Mouse (Mus musculus) urinary bladder, postnatal 10 days (tissue): ENCODE measurements around the gene Ric8b.

Experiments
- DNase-seq: peaks from one replicate; pipeline ENCODE4 v3.0.0; 2022; ENCODE audit warnings: low spot score

Ric8b gene

GRCm38 (mm10) chr10:84909021-84909801, 8.2 kb upstream of the Ric8b start:
- no peak for DNase-seq

DNA sequence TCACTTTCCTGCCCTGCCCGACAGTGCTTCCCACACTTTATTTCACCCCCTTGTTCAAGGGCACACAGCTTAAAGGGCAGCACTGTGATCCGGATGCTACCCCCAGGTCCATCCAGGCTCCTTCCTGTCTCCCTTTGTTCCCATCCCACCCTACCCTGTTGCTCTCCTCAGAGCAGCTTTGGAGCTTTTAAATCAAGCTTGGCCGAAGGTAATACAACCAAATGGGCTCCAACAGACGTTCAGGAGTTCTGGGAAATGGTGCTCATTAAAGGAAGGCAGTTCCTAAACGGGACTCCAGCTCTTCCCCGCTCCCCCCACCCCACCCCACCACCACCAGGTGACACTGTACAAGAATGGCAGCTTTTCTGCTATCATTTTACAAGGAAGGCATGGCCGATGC, 7.2 kb upstream of the Ric8b start:
- DNase-seq, result no peak

- no peak for DNase-seq
Observed at GRCm38 (mm10) chr10:84910758-84911384, 6.5 kb upstream of the Ric8b start.

DNA sequence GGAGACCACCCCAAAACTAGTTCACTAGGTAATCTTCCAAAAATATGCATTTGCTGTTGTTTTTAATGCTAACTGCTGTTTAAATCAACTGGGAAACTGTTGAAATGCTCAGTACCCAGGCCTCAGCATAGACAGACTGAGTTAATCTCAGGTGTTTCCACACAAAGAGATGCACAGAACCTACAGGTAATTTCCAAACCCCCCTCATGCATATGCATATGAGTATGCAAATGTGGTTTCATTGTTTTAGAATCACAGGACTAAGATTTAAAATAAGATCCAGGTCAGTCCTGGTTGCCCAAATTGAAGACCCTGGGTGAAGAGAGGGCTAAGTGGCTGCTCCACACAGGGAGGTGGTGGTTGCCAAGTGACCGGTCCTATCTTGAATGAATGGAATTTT, 4.3 kb upstream of the Ric8b start:
- DNase-seq, result no peak

DNA sequence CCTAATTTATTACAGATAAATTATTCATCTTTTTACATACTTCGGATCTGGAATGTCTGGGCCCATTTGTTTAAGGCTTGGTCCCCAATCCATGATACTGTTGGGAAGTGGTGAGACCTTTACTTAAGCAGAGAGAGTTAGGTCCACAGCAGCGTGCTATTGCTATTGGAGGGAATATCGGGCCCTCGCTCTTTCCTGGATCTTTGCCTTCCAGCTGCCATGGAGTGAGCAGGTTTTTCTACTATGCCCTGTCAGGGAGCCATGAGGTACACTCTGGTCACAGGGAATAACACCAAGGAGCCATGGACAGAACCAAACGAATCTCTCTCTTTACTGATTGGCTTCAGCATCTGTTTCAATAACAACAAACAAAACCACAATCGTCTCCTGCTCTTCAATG, 1.9 kb upstream of the Ric8b start:
- no peak for DNase-seq

DNA sequence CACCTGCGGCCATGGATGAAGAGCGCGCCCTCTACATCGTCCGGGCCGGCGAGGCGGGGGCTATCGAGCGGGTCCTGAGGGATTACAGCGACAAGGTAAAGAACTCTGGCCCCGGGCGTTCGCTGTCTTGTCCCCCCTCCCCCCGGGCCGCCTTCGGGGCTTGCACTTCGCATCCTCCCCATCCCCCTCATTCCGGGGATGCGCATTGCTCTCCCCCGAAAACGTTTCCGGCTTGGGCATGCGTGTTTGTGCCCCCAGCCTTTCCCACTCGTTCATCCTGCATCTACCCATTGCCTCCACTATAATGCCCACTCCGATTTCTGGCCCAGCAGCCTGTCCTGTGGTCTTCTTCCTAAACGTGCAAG, 297 bp downstream of the Ric8b start:
- no peak for DNase-seq

DNA sequence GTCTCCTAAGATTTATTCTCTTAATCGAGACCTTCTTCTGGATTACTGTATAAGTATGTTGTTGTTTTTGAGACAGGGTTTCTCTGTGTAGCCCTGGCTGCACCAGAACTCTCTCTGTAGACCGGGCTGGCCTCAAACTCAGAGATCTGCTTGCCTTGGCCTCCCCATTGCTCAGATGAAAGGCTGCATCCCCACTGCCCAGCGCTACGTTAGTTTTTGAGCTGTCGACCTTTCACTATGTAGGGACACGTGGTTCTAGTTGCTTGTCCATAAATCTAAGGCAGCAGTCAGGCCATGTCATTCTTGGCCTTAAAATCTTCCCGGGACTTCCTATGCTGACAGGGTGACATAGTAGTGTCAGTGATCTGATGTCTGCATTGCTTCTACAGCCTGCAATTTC, 8.9 kb downstream of the Ric8b start:
- no peak for DNase-seq

GRCm38 (mm10) chr10:84926885-84927284, 9.5 kb downstream of the Ric8b start:
- no peak for DNase-seq

DNA sequence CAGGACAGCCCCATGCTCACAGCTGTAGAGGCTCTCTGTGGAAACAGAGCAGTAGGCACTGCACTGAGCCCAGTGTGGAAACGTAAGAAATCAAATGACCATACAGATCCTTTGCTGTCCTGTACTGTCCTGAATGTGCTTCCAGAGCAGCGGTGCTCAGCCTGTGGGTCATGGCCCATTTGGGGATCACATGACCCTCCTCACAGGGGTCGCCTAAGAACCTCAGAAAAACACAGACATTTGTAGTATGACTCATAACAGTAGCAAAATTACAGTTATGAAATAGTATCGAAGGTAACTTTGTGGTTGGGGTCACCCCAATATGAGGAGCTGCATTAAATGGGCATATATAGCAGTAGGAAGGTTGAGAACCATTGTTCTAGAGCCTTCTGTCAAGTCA, 11.0 kb downstream of the Ric8b start:
- DNase-seq, result no peak

DNA sequence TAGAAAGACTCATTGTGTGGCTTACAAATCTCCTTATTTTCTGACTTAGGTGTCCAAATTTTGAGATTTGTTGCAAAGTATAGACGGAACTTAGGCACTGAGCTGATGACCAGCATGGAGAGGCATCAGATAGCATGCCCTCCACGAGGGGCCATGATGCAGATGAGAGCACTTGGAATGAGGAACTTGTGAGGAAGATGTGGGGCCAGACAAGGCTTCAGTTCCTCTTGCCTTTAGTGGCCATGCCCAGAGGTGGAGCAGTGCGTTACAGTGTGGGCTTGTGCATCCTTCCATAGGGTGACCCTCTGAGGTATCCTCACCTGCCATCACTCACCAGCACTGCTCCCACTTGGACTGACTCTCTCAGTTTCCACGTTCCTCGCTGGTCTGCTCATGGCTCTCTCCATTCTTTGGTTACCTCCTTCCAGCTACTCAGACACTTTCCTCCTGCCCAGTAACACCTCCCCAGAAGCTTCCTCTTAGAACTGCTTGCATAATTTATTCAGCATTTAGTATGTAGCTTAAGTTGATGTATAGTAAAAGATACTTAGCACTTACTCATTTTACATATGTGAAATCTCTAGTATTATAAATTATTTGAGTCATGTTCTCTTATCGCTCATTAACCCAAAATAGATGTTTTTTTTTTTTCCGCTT, 18.3 kb downstream of the Ric8b start:
- no peak for DNase-seq

DNA sequence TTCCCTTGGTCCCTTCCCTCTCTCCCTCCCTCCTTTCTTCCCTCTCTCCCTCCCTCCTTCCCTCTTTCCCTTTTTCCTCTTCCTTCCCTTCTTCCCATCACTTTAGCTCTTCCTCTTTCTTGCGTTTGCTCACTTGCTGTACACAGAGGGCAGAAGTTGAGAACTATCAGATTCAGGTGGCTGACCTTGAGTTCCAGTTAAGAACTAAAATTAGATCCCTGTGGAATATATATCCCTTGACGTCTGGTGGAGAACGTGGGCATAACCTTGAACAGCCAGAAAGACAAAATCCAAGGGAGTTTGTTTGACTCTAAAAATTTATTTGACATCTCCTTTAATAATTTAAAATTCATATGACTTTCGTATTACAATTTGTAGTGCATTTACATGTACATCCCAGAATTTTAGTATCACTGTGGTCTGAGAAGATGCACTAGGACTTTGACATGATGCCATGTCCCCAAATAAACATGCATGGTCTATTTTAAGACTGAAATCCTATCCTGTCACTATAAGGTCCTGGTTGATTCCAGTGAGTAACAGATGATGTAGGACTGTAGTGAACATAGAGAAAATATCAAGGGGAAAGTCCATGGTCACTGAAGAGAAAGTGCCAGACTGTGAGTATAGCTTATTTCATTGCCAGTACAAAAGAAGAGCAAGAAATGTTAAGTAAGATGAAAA, 19.6 kb downstream of the Ric8b start:
- no peak for DNase-seq

DNA sequence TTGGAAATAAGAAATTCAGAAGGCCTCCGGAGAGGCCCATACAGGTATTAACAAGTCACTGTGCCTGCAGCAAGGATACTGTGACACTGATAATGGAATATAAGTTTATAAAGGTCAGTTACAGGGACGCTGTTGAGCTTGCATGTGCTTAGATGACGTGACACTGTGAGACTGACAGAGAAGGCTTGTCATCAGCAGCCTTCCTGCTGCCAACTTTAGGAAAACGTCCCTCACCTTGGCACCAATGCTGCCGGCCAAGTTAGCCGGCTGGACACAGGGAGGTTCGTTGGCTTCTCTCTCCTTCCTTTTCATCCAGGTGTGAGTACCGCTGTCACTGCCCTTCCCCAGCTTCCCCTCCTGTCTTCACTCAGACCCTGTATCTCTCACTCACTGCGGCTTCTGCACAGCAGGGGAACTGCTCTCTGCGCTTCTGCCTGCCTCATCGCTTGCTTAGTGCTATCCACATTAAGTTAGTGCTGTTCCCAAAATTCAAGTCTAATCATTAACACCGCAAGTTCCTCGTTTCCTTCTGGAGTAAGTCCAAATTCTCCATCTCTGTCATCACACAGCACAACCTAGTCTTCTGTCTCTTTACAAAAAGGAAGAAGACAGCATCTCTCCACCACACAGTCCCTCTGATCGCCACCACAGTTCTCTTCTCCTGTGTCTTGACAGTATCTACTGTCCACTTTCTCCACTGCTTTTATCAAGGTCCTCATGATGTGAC, 20.8 kb downstream of the Ric8b start:
- no peak for DNase-seq

DNA sequence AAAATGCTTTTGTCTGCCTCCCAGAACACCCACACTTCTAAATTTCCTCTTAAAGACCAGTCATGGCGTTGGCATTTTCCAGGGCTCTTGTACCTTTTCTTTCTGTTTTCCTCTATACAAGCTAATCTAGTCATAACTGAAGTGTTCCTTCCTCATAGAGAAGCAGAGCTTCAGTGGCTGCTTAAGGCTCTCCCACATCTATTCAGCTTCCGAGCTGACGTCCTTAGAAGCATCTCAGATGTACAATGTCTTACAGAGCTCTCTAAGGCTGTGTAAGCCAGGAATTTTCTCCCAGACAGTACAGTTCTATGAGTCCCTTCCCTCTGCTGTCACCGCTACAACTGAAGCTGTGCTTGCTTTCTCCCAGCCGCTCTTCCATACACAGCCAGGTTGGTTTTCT, 21.5 kb downstream of the Ric8b start:
- DNase-seq, result no peak

GRCm38 (mm10) chr10:84940356-84940755, 22.9 kb downstream of the Ric8b start:
- DNase-seq, result no peak

DNA sequence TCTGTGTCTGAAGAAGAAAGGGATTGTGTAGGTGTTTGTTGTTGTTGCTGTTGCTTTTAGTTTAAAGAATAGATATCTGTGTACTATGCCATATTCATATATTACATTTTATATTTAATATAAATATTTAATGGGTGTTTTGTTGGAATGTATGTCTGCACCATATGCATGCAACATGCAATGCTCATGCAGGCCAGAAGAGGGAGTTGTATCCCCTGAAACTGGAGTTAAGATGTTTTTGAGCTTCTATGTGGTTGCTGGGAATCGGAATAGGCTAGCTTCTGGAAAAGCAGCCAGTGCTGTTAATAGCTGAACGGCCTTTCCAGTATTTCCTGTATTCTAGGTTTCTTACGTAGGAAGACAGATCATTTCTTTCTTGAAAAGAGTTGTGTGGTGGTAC, 28.3 kb downstream of the Ric8b start:
- no peak for DNase-seq

DNA sequence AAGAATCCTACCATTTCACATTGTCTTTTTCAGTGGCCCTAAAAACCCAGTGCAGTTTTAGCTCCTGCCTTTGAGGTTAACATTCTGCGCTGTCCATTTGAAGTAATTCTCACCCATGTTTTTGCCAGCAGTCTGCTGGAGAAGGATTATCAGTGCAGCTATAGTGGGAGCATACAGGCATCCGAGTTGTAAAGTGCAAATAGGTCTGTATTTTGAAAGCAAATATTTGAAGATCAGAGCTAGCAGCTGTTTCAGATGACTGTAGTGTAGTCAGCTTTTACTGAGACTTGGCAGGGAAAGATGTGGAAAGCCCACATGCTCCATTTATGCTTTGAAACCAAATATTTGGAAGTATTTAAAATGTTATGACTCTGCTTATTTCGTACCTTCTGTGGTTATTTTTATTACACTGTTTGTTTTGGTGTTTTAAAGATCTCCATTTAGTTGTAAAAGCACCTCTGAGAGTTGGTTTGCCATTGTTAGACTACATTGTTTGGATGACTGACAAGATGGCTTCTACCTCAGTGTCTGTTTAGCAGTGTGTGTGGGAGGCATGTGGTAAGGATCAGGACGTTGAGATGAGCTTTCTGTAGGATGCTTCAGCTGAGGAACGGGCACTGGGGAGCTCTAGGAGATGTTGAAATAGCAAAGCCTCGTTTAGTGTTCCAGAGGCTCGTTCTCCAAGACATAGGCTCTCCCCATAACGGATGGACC, 31.7 kb downstream of the Ric8b start:
- DNase-seq, result no peak

DNA sequence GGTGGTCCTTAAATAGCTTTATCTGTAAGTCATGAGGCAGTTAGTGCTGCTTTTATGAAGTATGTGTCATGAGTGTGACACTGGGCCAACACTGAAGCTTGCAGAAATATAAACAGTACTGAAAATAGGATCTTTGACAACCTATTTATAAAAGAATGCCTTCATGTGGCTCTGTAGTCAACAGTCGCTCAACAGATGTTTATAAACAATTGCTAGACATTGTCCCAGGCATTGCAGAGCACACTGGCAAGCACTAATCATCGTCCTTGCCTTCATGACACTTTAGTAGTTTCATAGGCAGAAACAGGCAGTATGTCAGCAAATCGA, 32.2 kb downstream of the Ric8b start:
- DNase-seq, result no peak

DNA sequence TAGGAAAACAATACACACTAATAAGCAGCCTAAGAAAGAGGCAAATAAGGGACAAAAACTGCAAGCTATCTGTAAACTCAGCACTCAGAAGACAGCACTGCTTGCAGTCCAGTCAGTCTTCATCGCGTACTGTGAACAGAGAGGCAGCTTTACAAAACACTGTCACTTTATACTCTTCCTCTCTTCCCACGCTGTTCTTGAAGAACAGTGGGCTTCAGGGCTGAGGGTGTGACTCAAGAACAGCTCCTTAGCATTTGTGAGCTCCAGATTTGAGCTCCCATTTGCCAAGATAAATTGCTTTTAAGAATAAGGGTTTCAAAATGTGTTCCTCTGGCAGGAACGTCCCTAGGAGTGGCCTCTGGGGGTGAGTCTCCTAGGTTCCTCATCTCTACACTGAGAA, 33.0 kb downstream of the Ric8b start:
- DNase-seq, result no peak

GRCm38 (mm10) chr10:84954236-84954635, 36.8 kb downstream of the Ric8b start:
- DNase-seq, result no peak

- DNase-seq, result no peak
Observed at GRCm38 (mm10) chr10:84956173-84956572, 38.8 kb downstream of the Ric8b start.

- no peak for DNase-seq
Observed at GRCm38 (mm10) chr10:84958597-84958996, 41.2 kb downstream of the Ric8b start.
